Mouse (Mus musculus): Measurements from ENCODE around the gene Nsd2. TPM values are rescaled to one million over a fixed set of nuclear protein-coding genes. Genes with fewer than 3 reads are reported as not detected.
A peak's percentile ranks its signal among the peaks of the same experiment; 100 is the strongest.

Gene Nsd2
- polyA plus RNA-seq, 1 experiment: 43.4 TPM

GRCm38 (mm10) chr5:33921486-33922235 is 101.1 kb downstream of the Nsd2 start:
- no peak overlapping the region for H3K27ac ChIP-seq (ENCODE audit: control insufficient read depth, insufficient read depth, low read depth, low read length, poor library complexity)
- no peak overlapping the region for H3K4me3 ChIP-seq (replicated peaks; ENCODE audit: control insufficient read depth, low read depth, low read length)
- no peaks in the 10 kb centered on the region; the same call in 1 of the 2 replicates for H3K4me1 ChIP-seq (ENCODE audit: control insufficient read depth, insufficient read depth, low read length)
- no peak for TF ChIP-seq CTCF (IDR thresholded peaks at IDR 0.05; ENCODE audit: control insufficient read depth, insufficient read depth, low read length)
- no peak for TF ChIP-seq POLR2A (IDR thresholded peaks at IDR 0.05; ENCODE audit: borderline replicate concordance, control insufficient read depth, low read depth, low read length)
- WGBS: 87% methylated on average over 7 of the region's 7 CpGs

- H3K27ac ChIP-seq (ENCODE audit: control insufficient read depth, insufficient read depth, low read depth, low read length, poor library complexity): no peak overlapping the region
- WGBS: 93% methylated on average over 2 of the region's 2 CpGs
- H3K4me3 ChIP-seq (replicated peaks; ENCODE audit: control insufficient read depth, low read depth, low read length): no peak overlapping the region
- H3K4me1 ChIP-seq (ENCODE audit: control insufficient read depth, insufficient read depth, low read length): no peaks in the 10 kb centered on the region; the same call in 1 of the 2 replicates
- TF ChIP-seq POLR2A (IDR thresholded peaks at IDR 0.05; ENCODE audit: borderline replicate concordance, control insufficient read depth, low read depth, low read length): no peak
- TF ChIP-seq CTCF (IDR thresholded peaks at IDR 0.05; ENCODE audit: control insufficient read depth, insufficient read depth, low read length): no peak
Observed at GRCm38 (mm10) chr5:33922566-33922965, 102.0 kb downstream of the Nsd2 start.

- H3K4me3 ChIP-seq (replicated peaks; ENCODE audit: control insufficient read depth, low read depth, low read length): no peak overlapping the region
- H3K4me1 ChIP-seq (ENCODE audit: control insufficient read depth, insufficient read depth, low read length): no peaks in the 10 kb centered on the region
- no peak overlapping the region for H3K27ac ChIP-seq (ENCODE audit: control insufficient read depth, insufficient read depth, low read depth, low read length, poor library complexity)
- TF ChIP-seq CTCF (IDR thresholded peaks at IDR 0.05; ENCODE audit: control insufficient read depth, insufficient read depth, low read length) (no peak), POLR2A (IDR thresholded peaks at IDR 0.05; ENCODE audit: borderline replicate concordance, control insufficient read depth, low read depth, low read length) (no peak)
Observed at GRCm38 (mm10) chr5:33926170-33926569, 105.6 kb downstream of the Nsd2 start.

GRCm38 (mm10) chr5:33932413-33932812 is 111.9 kb downstream of the Nsd2 start:
- 42% methylated on average over 2 of the region's 2 CpGs for WGBS

GRCm38 (mm10) chr5:33934081-33934480 is 113.6 kb downstream of the Nsd2 start:
- H3K4me3 ChIP-seq (replicated peaks; ENCODE audit: control insufficient read depth, low read depth, low read length): no peak overlapping the region
- TF ChIP-seq POLR2A (IDR thresholded peaks at IDR 0.05; ENCODE audit: borderline replicate concordance, control insufficient read depth, low read depth, low read length) (no peak), CTCF (IDR thresholded peaks at IDR 0.05; ENCODE audit: control insufficient read depth, insufficient read depth, low read length) (no peak)
- H3K4me1 ChIP-seq (ENCODE audit: control insufficient read depth, insufficient read depth, low read length): peaks cover 6% of the 10 kb centered on the region
- WGBS: 59% methylated on average over 2 of the region's 2 CpGs
- H3K27ac ChIP-seq (ENCODE audit: control insufficient read depth, insufficient read depth, low read depth, low read length, poor library complexity): no peak overlapping the region

More at GRCm38 (mm10) chr5:33932413-33932812, 111.9 kb downstream of the Nsd2 start:
- Histone ChIP-seq H3K4me3 (replicated peaks; ENCODE audit: control insufficient read depth, low read depth, low read length) (no peak overlapping the region), H3K27ac (ENCODE audit: control insufficient read depth, insufficient read depth, low read depth, low read length, poor library complexity) (no peak overlapping the region), H3K4me1 (ENCODE audit: control insufficient read depth, insufficient read depth, low read length) (peaks cover 4% of the 10 kb centered on the region)
- TF ChIP-seq CTCF (IDR thresholded peaks at IDR 0.05; ENCODE audit: control insufficient read depth, insufficient read depth, low read length): no peak
- no peak for TF ChIP-seq POLR2A (IDR thresholded peaks at IDR 0.05; ENCODE audit: borderline replicate concordance, control insufficient read depth, low read depth, low read length)

- 66% methylated on average over 7 of the region's 7 CpGs for WGBS
- H3K4me3 ChIP-seq (replicated peaks; ENCODE audit: control insufficient read depth, low read depth, low read length): no peak overlapping the region
- H3K4me1 ChIP-seq (ENCODE audit: control insufficient read depth, insufficient read depth, low read length): peaks cover 6% of the 10 kb centered on the region
- no peak for TF ChIP-seq CTCF (IDR thresholded peaks at IDR 0.05; ENCODE audit: control insufficient read depth, insufficient read depth, low read length)
- no peak for TF ChIP-seq POLR2A (IDR thresholded peaks at IDR 0.05; ENCODE audit: borderline replicate concordance, control insufficient read depth, low read depth, low read length)
- H3K27ac ChIP-seq (ENCODE audit: control insufficient read depth, insufficient read depth, low read depth, low read length, poor library complexity): no peak overlapping the region
Observed at GRCm38 (mm10) chr5:33934877-33935276, 114.4 kb downstream of the Nsd2 start.

GRCm38 (mm10) chr5:33935700-33936111 is 115.2 kb downstream of the Nsd2 start:
- H3K27ac ChIP-seq (ENCODE audit: control insufficient read depth, insufficient read depth, low read depth, low read length, poor library complexity): peak overlapping the region; percentile 95
- peak overlapping the region; percentile 95 for H3K4me3 ChIP-seq (replicated peaks; ENCODE audit: control insufficient read depth, low read depth, low read length)
- no peak for TF ChIP-seq POLR2A (IDR thresholded peaks at IDR 0.05; ENCODE audit: borderline replicate concordance, control insufficient read depth, low read depth, low read length)
- TF ChIP-seq CTCF (IDR thresholded peaks at IDR 0.05; ENCODE audit: control insufficient read depth, insufficient read depth, low read length): no peak
- peaks cover 6% of the 10 kb centered on the region for H3K4me1 ChIP-seq (ENCODE audit: control insufficient read depth, insufficient read depth, low read length)
- WGBS: under 1% methylated on average over 39 of the region's 39 CpGs

- Histone ChIP-seq H3K4me1 (ENCODE audit: control insufficient read depth, insufficient read depth, low read length) (peaks cover 6% of the 10 kb centered on the region), H3K4me3 (replicated peaks; ENCODE audit: control insufficient read depth, low read depth, low read length) (peak within 1 kb of the TSS; percentile 95), H3K27ac (ENCODE audit: control insufficient read depth, insufficient read depth, low read depth, low read length, poor library complexity) (peak within 1 kb of the TSS; percentile 95)
- WGBS: under 1% methylated on average over 61 of the region's 61 CpGs
- no peak for TF ChIP-seq CTCF (IDR thresholded peaks at IDR 0.05; ENCODE audit: control insufficient read depth, insufficient read depth, low read length)
- peak; percentile 87 for TF ChIP-seq POLR2A (IDR thresholded peaks at IDR 0.05; ENCODE audit: borderline replicate concordance, control insufficient read depth, low read depth, low read length)
Observed at GRCm38 (mm10) chr5:33936120-33936707, 115.7 kb downstream of the Nsd2 start, which contains the start of gene Nelfa. Nelfa (minus strand) TSS chr5:33936413.

Measured in bone marrow, adult 2 months (tissue).